Mouse (Mus musculus) cortical plate, adult 2 months (tissue): ENCODE measurements around the gene Nfia.

Source experiments
- CTCF ChIP-seq: fragments of 200-500 bp; IDR thresholded peaks from 2 replicates; pipeline ENCODE4 v1.5.1; 2011; ENCODE audit warnings: mild to moderate bottlenecking, control low read depth, low read length; ENCODE audit not compliant: insufficient read depth; ENCODE audit errors: extremely low read depth
- POLR2A ChIP-seq: fragments of 200-500 bp; IDR thresholded peaks from 2 replicates; pipeline ENCODE4 v1.6.1; 2011; ENCODE audit warnings: mild to moderate bottlenecking, low read length, control low read depth; ENCODE audit not compliant: insufficient read depth; ENCODE audit errors: extremely low read depth

- no peak for TF ChIP-seq CTCF
- no peak for TF ChIP-seq POLR2A
These were observed 196.3 kb downstream of the Nfia start for GRCm38 (mm10) chr4:97968786-97969348.
